Mouse (Mus musculus) intestine, embryonic 14.5 days (tissue): ENCODE measurements around the gene Slc11a2. TPM values are rescaled to one million over a fixed set of nuclear protein-coding genes. Genes with fewer than 3 reads are reported as not detected.

ENCODE experiments used
- ATAC-seq: fragments of 200-750 bp; cut with Nextera tagmentation; replicated peaks from 2 replicates; pipeline ENCODE4 v1.8.0; 2017; ENCODE audit warnings: low read depth, moderate number of reproducible peaks, moderate TSS enrichment, moderate library complexity; ENCODE audit not compliant: low FRiP score, low TSS enrichment
- DNase-seq: peaks from one replicate; pipeline ENCODE4 v3.0.0-alpha.2; 2018; ENCODE audit warnings: low spot score
- H3K27ac ChIP-seq: fragments of 300-500 bp; sonication (generic); 2 replicates; pipeline ENCODE4 v1.5.1; 2014; ENCODE audit warnings: low read depth, mild to moderate bottlenecking, control low read depth
- H3K27me3 ChIP-seq: fragments of 300-500 bp; sonication (generic); replicated peaks from 2 replicates; pipeline ENCODE4 v1.6.1; 2014; ENCODE audit warnings: low read length, control low read depth; ENCODE audit not compliant: control insufficient read depth, insufficient read depth
- H3K36me3 ChIP-seq: fragments of 300-500 bp; sonication (generic); 2 replicates; pipeline ENCODE4 v1.6.1; 2014; ENCODE audit warnings: low read length, control low read depth; ENCODE audit not compliant: control insufficient read depth, insufficient read depth
- H3K4me1 ChIP-seq: fragments of 300-500 bp; sonication (generic); replicated peaks from 2 replicates; pipeline ENCODE4 v1.6.1; 2014; ENCODE audit warnings: low read length, control low read depth, mixed read lengths; ENCODE audit not compliant: control insufficient read depth, insufficient read depth
- H3K4me2 ChIP-seq: fragments of 300-500 bp; sonication (generic); 2 replicates; pipeline ENCODE4 v1.6.1; 2014; ENCODE audit warnings: low read length
- H3K4me3 ChIP-seq: fragments of 300-500 bp; sonication (generic); 2 replicates; pipeline ENCODE4 v1.5.1; 2014; ENCODE audit warnings: low read depth, low read length, control low read depth, mixed read lengths
- H3K9ac ChIP-seq: fragments of 300-500 bp; sonication (generic); 2 replicates; pipeline ENCODE4 v1.6.1; 2014; ENCODE audit warnings: mild to moderate bottlenecking, low read length
- H3K9me3 ChIP-seq: fragments of 300-500 bp; sonication (generic); 2 replicates; pipeline ENCODE4 v1.6.1; 2016; ENCODE audit warnings: low read length, control low read depth; ENCODE audit not compliant: control insufficient read depth
- WGBS: fragments of 180-500 bp; shearing (Covaris S2); extraction: QIAGEN DNeasy Blood & Tissue Kit; methylation state at CpG from one replicate; pipeline ENCODE4 v1.1.7; 2014; 5-methylcytosine and 5-hydroxymethylcytosine counted together
- polyA plus RNA-seq: library from polyadenylated mRNA; unstranded; fragments of >200 nt; fragmentation: Nextera tagmentation; extraction: Ambion mirVana; gene quantifications from 2 replicates; pipeline ENCODE4 v1.2.1, GENCODE M21; 2014

Gene Slc11a2
- polyA plus RNA-seq, 1 experiment from 2014 or later = 20.6 TPM

GRCm38 (mm10) chr15:100403318-100404000 lies 21.4 kb downstream of the Slc11a2 start:
- Histone ChIP-seq H3K27me3 (no peaks in the 10 kb centered on the region), H3K9me3 (no peaks in the 10 kb centered on the region), H3K9ac (no peak overlapping the region), H3K36me3 (peaks cover 71% of the 10 kb centered on the region), H3K4me3 (no peak overlapping the region), H3K27ac (no peak overlapping the region), H3K4me2 (no peak overlapping the region), H3K4me1 (no peaks in the 10 kb centered on the region)
- ATAC-seq (no peak), DNase-seq (no peak)
- 88% methylated on average over 16 of the region's 16 CpGs for WGBS

GRCm38 (mm10) chr15:100402798-100403197 lies 22.1 kb downstream of the Slc11a2 start:
- DNase-seq (no peak), ATAC-seq (no peak)
- WGBS = 87% methylated on average over 4 of the region's 4 CpGs
- no peaks in the 10 kb centered on the region for H3K9me3 ChIP-seq
- peaks cover 72% of the 10 kb centered on the region for H3K36me3 ChIP-seq
- H3K4me2 ChIP-seq = no peak overlapping the region
- no peaks in the 10 kb centered on the region for H3K27me3 ChIP-seq
- no peak overlapping the region for H3K4me3 ChIP-seq
- no peak overlapping the region for H3K27ac ChIP-seq
- no peak overlapping the region for H3K9ac ChIP-seq
- H3K4me1 ChIP-seq = no peaks in the 10 kb centered on the region

GRCm38 (mm10) chr15:100402347-100402746 lies 22.5 kb downstream of the Slc11a2 start:
- Histone ChIP-seq H3K27me3 (no peaks in the 10 kb centered on the region), H3K4me2 (no peak overlapping the region), H3K4me1 (no peaks in the 10 kb centered on the region), H3K9ac (no peak overlapping the region), H3K36me3 (peaks cover 76% of the 10 kb centered on the region), H3K27ac (no peak overlapping the region), H3K4me3 (no peak overlapping the region), H3K9me3 (no peaks in the 10 kb centered on the region)
- WGBS = 84% methylated on average over 14 of the region's 14 CpGs
- no peak for ATAC-seq
- DNase-seq = no peak

GRCm38 (mm10) chr15:100401811-100402210 lies 23.1 kb downstream of the Slc11a2 start:
- no peak for ATAC-seq
- H3K4me3 ChIP-seq = no peak overlapping the region

GRCm38 (mm10) chr15:100400592-100401250 lies 24.2 kb downstream of the Slc11a2 start:
- Histone ChIP-seq H3K4me3 (no peak overlapping the region), H3K9ac (no peak overlapping the region), H3K27me3 (no peaks in the 10 kb centered on the region), H3K27ac (no peak overlapping the region), H3K9me3 (no peaks in the 10 kb centered on the region), H3K4me2 (no peak overlapping the region), H3K36me3 (peaks cover 87% of the 10 kb centered on the region), H3K4me1 (no peaks in the 10 kb centered on the region)
- no peak for DNase-seq
- 84% methylated on average over 16 of the region's 16 CpGs for WGBS
- ATAC-seq = no peak

More at GRCm38 (mm10) chr15:100401811-100402210, 23.1 kb downstream of the Slc11a2 start:
- Histone ChIP-seq H3K4me1 (no peaks in the 10 kb centered on the region), H3K36me3 (peaks cover 82% of the 10 kb centered on the region), H3K27ac (no peak overlapping the region), H3K9me3 (no peaks in the 10 kb centered on the region), H3K27me3 (no peaks in the 10 kb centered on the region), H3K9ac (no peak overlapping the region), H3K4me2 (no peak overlapping the region)
- 88% methylated on average over 4 of the region's 4 CpGs for WGBS
- no peak for DNase-seq

GRCm38 (mm10) chr15:100395561-100395960 lies 29.3 kb downstream of the Slc11a2 start:
- no peak overlapping the region for H3K4me2 ChIP-seq

GRCm38 (mm10) chr15:100393016-100393415 lies 31.9 kb downstream of the Slc11a2 start:
- H3K9ac ChIP-seq = no peak overlapping the region
- 84% methylated on average over 11 of the region's 11 CpGs for WGBS
- DNase-seq (no peak), ATAC-seq (no peak)
- H3K4me3 ChIP-seq = no peak overlapping the region
- H3K36me3 ChIP-seq = peaks cover 48% of the 10 kb centered on the region
- H3K27me3 ChIP-seq = no peaks in the 10 kb centered on the region
- no peaks in the 10 kb centered on the region for H3K9me3 ChIP-seq
- H3K27ac ChIP-seq = no peak overlapping the region
- H3K4me2 ChIP-seq = no peak overlapping the region
- H3K4me1 ChIP-seq = no peaks in the 10 kb centered on the region

More at GRCm38 (mm10) chr15:100395561-100395960, 29.3 kb downstream of the Slc11a2 start:
- H3K9ac ChIP-seq = no peak overlapping the region
- H3K9me3 ChIP-seq = no peaks in the 10 kb centered on the region
- WGBS = 92% methylated on average over 3 of the region's 3 CpGs
- no peak overlapping the region for H3K27ac ChIP-seq
- DNase-seq (no peak), ATAC-seq (no peak)
- no peaks in the 10 kb centered on the region for H3K4me1 ChIP-seq
- no peak overlapping the region for H3K4me3 ChIP-seq
- no peaks in the 10 kb centered on the region for H3K27me3 ChIP-seq
- peaks cover 73% of the 10 kb centered on the region for H3K36me3 ChIP-seq

- no peak overlapping the region for H3K9ac ChIP-seq
- H3K27ac ChIP-seq = no peak overlapping the region
- no peak overlapping the region for H3K4me2 ChIP-seq
- H3K27me3 ChIP-seq = no peaks in the 10 kb centered on the region
- WGBS = 94% methylated on average over 7 of the region's 7 CpGs
- H3K36me3 ChIP-seq = peaks cover 34% of the 10 kb centered on the region
- no peak overlapping the region for H3K4me3 ChIP-seq
- H3K4me1 ChIP-seq = no peaks in the 10 kb centered on the region
- no peaks in the 10 kb centered on the region for H3K9me3 ChIP-seq
- ATAC-seq = no peak
- DNase-seq = no peak
These were observed 33.3 kb downstream of the Slc11a2 start for GRCm38 (mm10) chr15:100391599-100391998.

- Histone ChIP-seq H3K9me3 (no peaks in the 10 kb centered on the region), H3K4me2 (no peak overlapping the region), H3K36me3 (peaks cover 29% of the 10 kb centered on the region), H3K4me1 (no peaks in the 10 kb centered on the region), H3K27ac (no peak overlapping the region), H3K9ac (no peak overlapping the region), H3K27me3 (no peaks in the 10 kb centered on the region), H3K4me3 (no peak overlapping the region)
- no peak for DNase-seq
- WGBS = 69% methylated on average over 7 of the region's 7 CpGs
- ATAC-seq = no peak
These were observed 33.8 kb downstream of the Slc11a2 start for GRCm38 (mm10) chr15:100391066-100391465.
